Mouse (Mus musculus): ENCODE results near the gene Slc38a5. TPM values are rescaled to one million over a fixed set of nuclear protein-coding genes. Genes with fewer than 3 reads are reported as not detected.
A peak's percentile ranks its signal among the peaks of the same experiment; 100 is the strongest.

The Slc38a5 gene
- 76.5 and 79.6 TPM in 2 replicates for polyA plus RNA-seq (2015; fragmentation: Nextera tagmentation; extraction: Ambion mirVana)

DNA sequence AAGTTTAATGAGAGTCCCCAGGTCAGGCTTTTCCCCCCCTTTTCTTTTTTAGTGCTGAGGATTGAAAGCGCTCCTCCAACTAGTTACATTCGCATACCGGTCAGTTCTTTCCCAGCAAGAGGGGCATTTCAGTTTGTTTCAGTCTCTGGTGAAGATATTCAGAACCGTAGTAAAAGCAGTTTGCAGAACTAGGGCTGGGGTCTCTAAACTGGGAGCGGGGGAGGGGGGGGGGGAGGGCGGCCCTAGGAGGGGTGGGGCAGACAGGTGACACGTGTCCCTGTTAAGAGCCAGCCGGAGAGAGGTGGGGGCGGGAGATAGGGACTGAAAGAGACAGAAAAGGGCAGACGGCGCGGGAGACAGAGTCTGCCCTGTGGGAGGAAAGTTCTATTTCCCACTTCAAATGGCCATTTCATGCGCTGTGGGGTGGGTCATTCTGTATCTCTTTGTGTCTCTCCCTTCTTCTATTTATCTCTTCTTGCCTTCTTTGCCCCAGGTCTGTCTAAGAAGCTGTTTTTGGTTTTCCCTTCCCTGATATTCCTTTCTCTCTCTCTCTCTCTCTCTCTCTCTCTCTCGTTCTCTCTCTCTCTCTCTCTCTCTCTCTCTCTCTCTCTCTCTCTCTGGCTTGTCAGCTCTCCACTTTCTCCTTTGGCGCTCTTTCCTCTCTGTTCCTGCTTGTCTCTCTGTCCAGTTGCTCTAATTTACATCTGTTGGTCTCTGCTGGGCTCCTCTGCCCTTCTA, at the start of gene Slc38a5:
TSS of gene Slc38a5 (plus strand) at position 51 of the 738 bp plus-strand sequence.
- Histone ChIP-seq H3K9ac (peak within 1 kb of the TSS; percentile 79), H3K9me3 (replicated peaks) (no peaks in the 10 kb centered on the region), H3K27me3 (no peaks in the 10 kb centered on the region), H3K4me3 (replicated peaks) (peak within 1 kb of the TSS; percentile 64), H3K4me1 (replicated peaks) (peaks cover 28% of the 10 kb centered on the region), H3K27ac (peak within 1 kb of the TSS; percentile 85), H3K36me3 (peaks cover 3% of the 10 kb centered on the region; the same call in 1 of the 2 replicates), H3K4me2 (peak within 1 kb of the TSS; percentile 77)
- DNase-seq (peak; percentile 19), ATAC-seq (ENCODE audit: low read depth) (peak; percentile 67)
- 16% methylated on average over 12 of the region's 15 CpGs for WGBS (ENCODE audit: insufficient replicate concordance)

DNA sequence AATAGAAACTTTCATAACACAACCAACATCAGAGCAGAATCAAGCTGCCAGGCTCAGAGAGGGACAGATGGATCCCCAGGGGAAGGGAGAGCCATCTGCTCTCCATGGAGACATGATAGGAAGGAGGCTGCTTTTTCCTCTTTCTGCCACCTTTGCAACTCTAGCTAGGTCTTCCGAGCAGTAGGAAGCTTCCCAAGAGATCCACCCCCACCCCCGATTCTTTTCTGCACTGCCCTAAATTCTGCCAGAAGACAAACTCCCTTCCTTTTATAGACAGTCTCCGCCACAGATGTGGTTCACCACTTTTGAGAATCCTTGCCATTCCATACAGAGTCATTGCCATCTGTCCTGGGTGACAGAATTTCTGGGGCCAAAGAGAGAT, 48.6 kb upstream of the Slc38a5 start:
- H3K9me3 ChIP-seq (replicated peaks): no peaks in the 10 kb centered on the region
- H3K27me3 ChIP-seq: peaks cover 16% of the 10 kb centered on the region
- WGBS (ENCODE audit: insufficient replicate concordance): 58% methylated on average over 3 of the region's 3 CpGs
- H3K4me2 ChIP-seq: no peak overlapping the region
- DNase-seq (no peak), ATAC-seq (ENCODE audit: low read depth) (no peak)
- H3K4me3 ChIP-seq (replicated peaks): no peak overlapping the region
- H3K27ac ChIP-seq: no peak overlapping the region
- no peak overlapping the region for H3K9ac ChIP-seq
- H3K4me1 ChIP-seq (replicated peaks): peaks cover 8% of the 10 kb centered on the region
- no peaks in the 10 kb centered on the region for H3K36me3 ChIP-seq

DNA sequence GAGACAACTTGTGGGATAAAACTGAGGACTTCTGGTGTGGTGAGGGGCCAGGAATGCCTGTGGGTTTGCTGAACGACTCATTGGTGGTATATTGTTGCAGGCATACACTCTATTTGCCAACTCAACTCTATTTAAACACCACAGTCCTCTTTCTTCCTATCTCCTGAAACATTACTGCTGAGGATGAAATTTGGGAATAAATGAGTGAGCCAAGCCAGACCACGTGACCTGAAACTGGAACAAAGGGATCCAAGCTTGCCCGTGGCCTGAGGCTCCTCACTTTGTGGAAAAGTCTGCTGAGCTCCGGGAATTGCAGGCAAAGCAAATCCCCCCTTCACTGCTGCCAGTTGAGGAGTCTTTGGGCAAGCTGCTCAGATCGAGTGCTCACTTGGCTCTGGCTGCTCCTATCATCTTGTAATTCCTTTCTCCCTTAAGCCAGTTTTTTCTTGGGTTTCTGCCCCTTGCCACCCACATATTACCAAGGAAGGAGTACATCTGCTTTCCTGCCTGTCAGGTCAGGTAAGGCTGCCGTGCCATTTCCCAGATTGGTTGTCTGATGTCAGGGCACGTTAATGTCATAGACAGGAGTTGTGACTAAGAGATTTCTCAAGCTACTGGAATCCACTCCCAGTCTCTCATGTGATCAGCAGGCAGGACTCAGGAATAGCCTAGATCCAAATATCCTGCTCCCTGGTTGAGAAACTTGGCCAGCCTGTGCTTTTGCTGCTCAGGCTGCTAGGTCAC, 48.1 kb upstream of the Slc38a5 start:
- ATAC-seq (ENCODE audit: low read depth): no peak

DNA sequence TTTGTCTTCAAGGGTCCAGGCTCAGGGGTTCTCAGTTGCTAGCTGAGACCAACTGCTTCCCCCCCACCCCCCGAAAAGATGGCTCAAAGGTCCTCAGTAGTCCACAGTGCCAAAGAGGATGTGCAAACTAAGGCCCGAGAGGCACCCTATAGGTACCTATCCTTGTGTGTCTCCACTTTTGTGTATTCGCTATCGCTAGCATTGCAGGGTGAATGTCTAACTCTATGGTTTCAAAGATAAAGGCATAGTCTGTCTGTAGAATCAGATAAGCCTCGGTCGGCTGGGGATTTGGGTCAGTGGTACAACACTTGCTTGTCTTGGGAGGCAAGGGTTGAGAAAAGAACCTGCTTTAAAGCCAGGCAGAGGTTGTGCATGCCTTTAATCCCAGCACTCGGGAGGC, 47.5 kb upstream of the Slc38a5 start:
- H3K27ac ChIP-seq: no peak overlapping the region
- peaks cover 10% of the 10 kb centered on the region for H3K27me3 ChIP-seq
- ATAC-seq (ENCODE audit: low read depth) (peak; percentile 55; the same call in 1 of the 2 replicates), DNase-seq (peak; percentile 14)
- H3K4me3 ChIP-seq (replicated peaks): no peak overlapping the region
- H3K36me3 ChIP-seq: no peaks in the 10 kb centered on the region
- no peak overlapping the region for H3K9ac ChIP-seq
- WGBS (ENCODE audit: insufficient replicate concordance): 42% methylated on average over 7 of the region's 7 CpGs
- H3K9me3 ChIP-seq (replicated peaks): no peaks in the 10 kb centered on the region
- H3K4me1 ChIP-seq (replicated peaks): peaks cover 8% of the 10 kb centered on the region
- H3K4me2 ChIP-seq: no peak overlapping the region

More for the DNA sequence above, 48.1 kb upstream of the Slc38a5 start:
- H3K9ac ChIP-seq: no peak overlapping the region
- H3K9me3 ChIP-seq (replicated peaks): no peaks in the 10 kb centered on the region
- H3K4me2 ChIP-seq: no peak overlapping the region
- peaks cover 8% of the 10 kb centered on the region for H3K4me1 ChIP-seq (replicated peaks)
- WGBS (ENCODE audit: insufficient replicate concordance): 54% methylated on average over 7 of the region's 7 CpGs
- H3K36me3 ChIP-seq: no peaks in the 10 kb centered on the region
- H3K4me3 ChIP-seq (replicated peaks): no peak overlapping the region
- H3K27me3 ChIP-seq: peaks cover 14% of the 10 kb centered on the region
- H3K27ac ChIP-seq: no peak overlapping the region
- no peak for DNase-seq

DNA sequence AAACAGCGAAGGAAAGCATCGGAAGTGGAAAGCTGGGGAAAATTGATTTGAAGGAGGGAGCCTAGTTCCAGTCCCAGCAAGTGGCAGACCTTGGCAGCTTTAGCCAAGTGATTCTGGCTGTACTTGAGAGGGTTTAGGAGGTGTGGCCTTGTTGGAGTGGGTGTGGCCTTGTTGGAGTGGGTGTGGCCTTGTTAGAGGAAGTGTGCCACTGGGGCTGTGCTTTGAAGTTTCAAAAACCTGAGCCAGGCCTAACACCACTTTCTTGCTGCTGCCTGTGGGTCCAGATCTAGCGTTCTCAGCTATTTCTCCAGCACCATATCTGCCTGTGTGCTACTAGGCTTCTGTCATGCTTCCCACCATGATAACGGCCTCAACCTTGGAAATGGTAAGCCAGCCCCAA, 40.7 kb upstream of the Slc38a5 start:
- Histone ChIP-seq H3K9me3 (replicated peaks) (no peaks in the 10 kb centered on the region), H3K27ac (no peak overlapping the region), H3K27me3 (no peaks in the 10 kb centered on the region), H3K4me3 (replicated peaks) (no peak overlapping the region), H3K36me3 (no peaks in the 10 kb centered on the region), H3K4me2 (no peak overlapping the region), H3K4me1 (replicated peaks) (peaks cover 12% of the 10 kb centered on the region), H3K9ac (no peak overlapping the region)
- DNase-seq (peak; percentile 33), ATAC-seq (ENCODE audit: low read depth) (no peak)
- WGBS (ENCODE audit: insufficient replicate concordance): 71% methylated on average over 4 of the region's 4 CpGs

DNA sequence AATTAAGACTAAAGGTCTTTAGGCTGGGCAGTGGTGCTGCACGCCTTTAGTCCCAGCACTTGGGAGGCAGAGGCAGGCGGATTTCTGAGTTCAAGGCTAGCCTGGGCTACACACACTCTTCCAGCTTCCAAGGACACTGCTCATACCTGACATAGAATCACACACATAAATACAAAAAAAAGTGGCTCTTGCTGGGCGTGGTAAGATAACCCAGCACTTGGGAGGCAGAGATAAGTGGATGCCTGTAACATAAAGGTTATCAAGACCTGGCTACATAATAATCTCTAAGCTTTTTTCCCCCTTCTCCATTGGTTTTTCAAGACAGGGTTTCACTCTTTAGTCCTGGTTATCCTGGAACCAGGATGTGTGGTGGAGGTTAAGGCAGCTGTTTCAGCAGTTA, 37.3 kb upstream of the Slc38a5 start:
- ATAC-seq (ENCODE audit: low read depth): peak; percentile 51; the same call in 1 of the 2 replicates
- H3K27me3 ChIP-seq: no peaks in the 10 kb centered on the region
- WGBS (ENCODE audit: insufficient replicate concordance): 47% methylated on average over 3 of the region's 3 CpGs

DNA sequence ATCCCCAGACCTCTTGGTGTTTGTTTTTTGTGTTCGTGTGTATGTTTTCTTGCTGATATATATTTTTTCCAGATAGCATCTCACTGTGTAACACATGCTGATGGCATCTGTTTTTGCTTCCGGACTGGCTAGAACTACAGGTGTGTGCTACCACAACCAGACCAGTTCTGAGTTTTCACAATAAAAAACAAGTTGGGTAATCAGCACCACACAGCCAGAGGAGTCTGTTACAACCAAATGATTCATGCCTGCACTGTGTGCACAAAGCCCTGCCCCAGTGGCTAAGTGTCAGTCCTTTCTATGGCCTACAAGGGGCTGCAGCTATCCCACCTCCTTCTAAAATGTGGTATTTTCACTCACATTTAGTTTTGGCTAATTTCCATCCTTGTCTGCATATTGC, 34.2 kb upstream of the Slc38a5 start:
- no peak overlapping the region for H3K4me2 ChIP-seq
- no peak overlapping the region for H3K27ac ChIP-seq
- H3K4me3 ChIP-seq (replicated peaks): no peak overlapping the region
- no peak for DNase-seq
- ATAC-seq (ENCODE audit: low read depth): no peak
- H3K9me3 ChIP-seq (replicated peaks): no peaks in the 10 kb centered on the region
- peaks cover 2% of the 10 kb centered on the region for H3K36me3 ChIP-seq
- no peaks in the 10 kb centered on the region for H3K27me3 ChIP-seq
- 71% methylated on average over 2 of the region's 2 CpGs for WGBS (ENCODE audit: insufficient replicate concordance)
- peaks cover 12% of the 10 kb centered on the region for H3K4me1 ChIP-seq (replicated peaks)
- no peak overlapping the region for H3K9ac ChIP-seq

More for the DNA sequence above, 37.3 kb upstream of the Slc38a5 start:
- Histone ChIP-seq H3K4me3 (replicated peaks) (no peak overlapping the region), H3K9ac (no peak overlapping the region), H3K27ac (no peak overlapping the region), H3K36me3 (no peaks in the 10 kb centered on the region), H3K4me1 (replicated peaks) (peaks cover 12% of the 10 kb centered on the region), H3K4me2 (no peak overlapping the region), H3K9me3 (replicated peaks) (no peaks in the 10 kb centered on the region)
- DNase-seq: peak; percentile 15

DNA sequence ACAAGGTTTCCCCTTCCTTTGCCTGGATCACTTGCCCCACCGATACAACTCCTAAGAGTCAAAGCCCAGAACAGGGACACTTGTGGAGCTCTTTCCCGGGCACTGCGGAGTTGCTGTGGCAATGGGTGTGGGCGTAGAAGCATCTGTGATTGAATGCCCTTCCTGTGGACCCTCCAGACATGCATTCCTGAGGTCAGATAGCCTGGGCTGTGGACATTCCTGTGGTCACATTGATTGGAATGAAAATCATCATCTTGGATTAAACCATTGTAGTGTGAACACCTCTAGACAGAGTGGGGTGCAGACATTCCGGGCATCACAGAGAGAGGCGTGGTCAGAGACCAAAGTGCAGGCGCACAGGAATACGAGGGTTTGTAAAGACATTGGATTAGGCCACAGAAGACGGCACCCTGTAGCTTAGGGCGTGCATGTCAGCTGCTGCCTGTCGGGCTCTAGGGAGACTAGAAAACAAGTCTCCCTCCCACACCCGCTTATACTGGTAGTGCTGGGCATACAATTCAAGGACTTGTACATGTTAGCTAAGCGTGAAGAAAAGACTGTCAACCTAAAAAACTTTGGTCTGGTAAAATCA, 32.0 kb upstream of the Slc38a5 start:
- Histone ChIP-seq H3K9me3 (replicated peaks) (no peaks in the 10 kb centered on the region), H3K27me3 (no peaks in the 10 kb centered on the region), H3K36me3 (peaks cover 9% of the 10 kb centered on the region), H3K4me2 (no peak overlapping the region), H3K9ac (no peak overlapping the region), H3K4me1 (replicated peaks) (peaks cover under 1% of the 10 kb centered on the region; the same call in 1 of the 2 replicates), H3K4me3 (replicated peaks) (no peak overlapping the region), H3K27ac (no peak overlapping the region)
- no peak for ATAC-seq (ENCODE audit: low read depth)
- 71% methylated on average over 13 of the region's 13 CpGs for WGBS (ENCODE audit: insufficient replicate concordance)
- no peak for DNase-seq

DNA sequence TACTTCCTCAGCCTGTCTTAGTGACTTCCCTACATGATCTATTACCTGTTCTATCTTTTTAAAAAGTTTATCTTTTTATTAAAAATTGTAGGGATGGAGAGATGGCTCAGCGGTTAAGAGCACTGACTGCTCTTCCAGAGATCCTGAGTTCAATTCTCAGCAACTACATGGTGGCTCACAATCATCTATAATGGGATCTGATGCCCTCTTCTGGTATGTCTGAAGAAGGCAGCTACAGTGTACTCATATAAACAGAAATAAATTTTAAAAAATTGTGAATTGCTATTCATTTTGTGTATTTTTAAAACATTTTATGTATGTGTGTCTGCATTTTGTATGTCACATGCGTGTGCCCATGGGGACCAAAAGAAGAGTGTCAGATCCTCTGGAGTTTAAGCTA, 23.3 kb upstream of the Slc38a5 start:
- Histone ChIP-seq H3K36me3 (peaks cover 28% of the 10 kb centered on the region), H3K4me3 (replicated peaks) (no peak overlapping the region), H3K9ac (no peak overlapping the region), H3K27ac (no peak overlapping the region), H3K9me3 (replicated peaks) (no peaks in the 10 kb centered on the region), H3K4me1 (replicated peaks) (peaks cover 12% of the 10 kb centered on the region), H3K27me3 (no peaks in the 10 kb centered on the region), H3K4me2 (no peak overlapping the region)
- DNase-seq (no peak), ATAC-seq (ENCODE audit: low read depth) (no peak)
- 71% methylated on average over 2 of the region's 2 CpGs for WGBS (ENCODE audit: insufficient replicate concordance)

DNA sequence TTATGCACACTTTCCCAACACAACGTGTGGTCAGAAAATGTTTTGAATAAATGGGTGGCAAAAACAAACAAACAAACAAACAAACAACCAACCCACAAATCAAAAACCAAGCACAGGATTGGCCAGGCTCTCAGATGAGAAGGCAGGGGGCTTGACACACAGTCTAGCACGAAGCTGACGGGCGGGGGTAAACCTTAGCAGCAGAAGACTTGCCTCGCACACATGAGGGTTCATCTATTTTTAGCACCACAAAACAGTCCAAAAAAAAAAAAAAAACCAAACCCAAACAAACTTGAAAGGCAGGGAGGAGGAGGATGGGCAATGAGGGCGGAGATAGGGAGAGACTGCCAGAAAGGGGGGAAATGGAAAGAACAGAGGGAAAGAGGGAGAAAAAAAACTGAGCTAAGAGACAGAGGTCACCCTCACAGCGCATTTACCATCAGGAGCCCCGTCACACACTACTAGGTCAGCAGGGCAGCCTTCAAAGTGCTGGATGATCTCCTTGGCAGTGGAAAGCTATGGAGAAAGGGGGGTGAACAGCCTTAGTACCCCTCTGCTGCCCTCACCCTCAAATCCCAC, 22.3 kb upstream of the Slc38a5 start:
- no peaks in the 10 kb centered on the region for H3K27me3 ChIP-seq
- WGBS (ENCODE audit: insufficient replicate concordance): 74% methylated on average over 8 of the region's 8 CpGs
- no peak overlapping the region for H3K4me3 ChIP-seq (replicated peaks)
- no peak overlapping the region for H3K9ac ChIP-seq
- no peaks in the 10 kb centered on the region for H3K9me3 ChIP-seq (replicated peaks)
- H3K36me3 ChIP-seq: peaks cover 28% of the 10 kb centered on the region
- ATAC-seq (ENCODE audit: low read depth): no peak
- DNase-seq: no peak
- no peak overlapping the region for H3K4me2 ChIP-seq
- H3K4me1 ChIP-seq (replicated peaks): peaks cover 12% of the 10 kb centered on the region
- H3K27ac ChIP-seq: no peak overlapping the region

DNA sequence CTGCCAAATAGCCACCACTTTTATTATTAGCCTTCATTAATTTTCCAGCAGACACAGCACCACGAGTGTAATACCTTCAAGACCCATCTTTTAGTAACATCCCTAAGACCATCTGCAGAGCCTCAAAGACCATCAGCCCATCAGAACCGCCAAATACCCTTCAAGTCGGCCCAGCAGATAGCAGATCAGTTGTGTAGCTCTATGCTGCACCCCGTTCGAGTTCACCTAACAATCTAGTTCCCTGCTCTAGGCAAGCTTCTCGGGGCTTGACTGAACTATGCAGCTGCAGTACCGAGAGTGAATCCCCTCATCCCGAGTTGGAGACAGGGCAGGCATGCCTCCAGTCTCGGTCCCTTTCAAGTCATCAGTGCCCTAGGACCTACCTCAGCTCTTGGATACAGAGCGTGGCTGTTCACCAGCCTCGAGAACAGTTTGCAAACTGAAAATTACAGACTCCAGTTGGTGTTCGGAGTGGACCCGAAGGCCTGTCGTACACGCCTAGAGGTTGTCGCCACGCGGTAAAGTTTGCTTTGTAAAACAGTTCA, 19.1 kb upstream of the Slc38a5 start:
- no peak for DNase-seq
- Histone ChIP-seq H3K4me1 (replicated peaks) (peaks cover 17% of the 10 kb centered on the region), H3K27me3 (no peaks in the 10 kb centered on the region), H3K4me2 (peak overlapping the region; percentile 66), H3K36me3 (peaks cover 10% of the 10 kb centered on the region; the same call in 1 of the 2 replicates), H3K4me3 (replicated peaks) (peak overlapping the region; percentile 72), H3K9me3 (replicated peaks) (no peaks in the 10 kb centered on the region), H3K27ac (peak overlapping the region; percentile 44), H3K9ac (peak overlapping the region; percentile 79)
- WGBS (ENCODE audit: insufficient replicate concordance): 9% methylated on average over 18 of the region's 18 CpGs
- ATAC-seq (ENCODE audit: low read depth): peak; percentile 56
